In the genomic region with DNA sequence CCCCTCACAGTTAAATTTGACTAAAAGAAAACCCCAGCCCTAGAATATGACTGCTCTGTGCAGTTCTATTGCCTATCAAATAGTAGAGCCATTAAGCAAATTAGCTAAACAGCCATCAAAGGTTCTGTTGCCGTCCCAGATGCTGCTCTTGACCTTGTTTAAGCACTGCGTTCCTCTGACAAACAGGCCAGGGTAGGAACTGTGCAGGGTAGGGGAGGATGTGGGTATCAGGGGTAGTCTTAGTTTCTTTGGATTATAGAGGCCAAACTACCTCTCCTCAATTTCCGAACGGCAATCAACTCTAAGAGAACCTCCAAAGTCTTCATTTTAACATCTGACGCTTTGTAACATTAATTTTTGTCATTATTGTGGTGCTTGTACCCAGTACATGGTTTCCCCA, we compare ENCODE assay signal across 12 mouse cellular contexts. TPM values are rescaled to one million over a fixed set of nuclear protein-coding genes. Genes with fewer than 3 reads are reported as not detected.
A peak's percentile ranks its signal among the peaks of the same experiment; 100 is the strongest.
DNase-seq lines count a peak whose midpoint lies in the region; ATAC-seq lines count a peak whose summit lies in the region.
"Had no signal": no experiment of that assay in that cellular context is flagged by ENCODE, and none has a peak within 500 bp of the region (broad histone marks: within the 10 kb centered on the region; RNA-seq: fewer than 3 reads in every experiment).

No protein-coding gene starts in this region.

- peak overlapping the region; percentile 59; the same call in 1 of the 2 replicates for H3K4me2 ChIP-seq in heart, embryonic 13.5 days
- peak overlapping the region; percentile 26; the same call in 1 of the 2 replicates for H3K4me2 ChIP-seq in limb, embryonic 11.5 days (ENCODE audit: low read depth, severe bottlenecking)
- H3K4me2 ChIP-seq in embryonic facial prominence, embryonic 13.5 days, result peak overlapping the region; percentile 59
- peak overlapping the region; percentile 28; the same call in 1 of the 2 replicates for H3K4me2 ChIP-seq in intestine, embryonic 16.5 days (ENCODE audit: low read depth, low read length)

- DNase-seq in heart, embryonic 10.5 days (ENCODE audit: low spot score), result no peak
- no peak for DNase-seq in limb, embryonic 11.5 days (ENCODE audit: low spot score)
- DNase-seq in limb, embryonic 10.5 days (ENCODE audit: low spot score), result no peak
- DNase-seq in right cerebral cortex, postnatal 36 days (ENCODE audit: low spot score in 2 of 2), result no peak
- no peak for DNase-seq in cerebellum, postnatal 25 days
- DNase-seq: thymus, postnatal 14 days had no signal

- 82% methylated on average over 5 of the region's 5 CpGs for whole genome bisulfite sequencing in heart, embryonic 13.5 days
- 86% methylated on average over 5 of the region's 5 CpGs for WGBS in heart, embryonic 10.5 days
- WGBS in limb, embryonic 11.5 days, result 90% methylated on average over 5 of the region's 5 CpGs
- WGBS in limb, embryonic 10.5 days, result 92% methylated on average over 5 of the region's 5 CpGs
- 86% methylated on average over 5 of the region's 5 CpGs for WGBS in embryonic facial prominence, embryonic 13.5 days
- WGBS in intestine, embryonic 16.5 days, result 87% methylated on average over 5 of the region's 5 CpGs

- no peak overlapping the region for H3K27ac ChIP-seq in heart, embryonic 13.5 days (replicated peaks)
- no peak overlapping the region for H3K27ac ChIP-seq in heart, embryonic 10.5 days
- H3K27ac ChIP-seq in limb, embryonic 11.5 days (replicated peaks; ENCODE audit: low read depth, low read length), result no peak overlapping the region
- H3K27ac ChIP-seq in limb, embryonic 10.5 days, result no peak overlapping the region
- no peak overlapping the region for H3K27ac ChIP-seq in embryonic facial prominence, embryonic 13.5 days
- H3K27ac ChIP-seq in intestine, embryonic 16.5 days (ENCODE audit: low read length), result no peak overlapping the region
- H3K27ac ChIP-seq: forebrain, embryonic 15.5 days; macrophage had no signal

- no peak overlapping the region for H3K9ac ChIP-seq in heart, embryonic 13.5 days
- H3K9ac ChIP-seq in limb, embryonic 11.5 days (ENCODE audit: low read length), result no peak overlapping the region
- no peak overlapping the region for H3K9ac ChIP-seq in embryonic facial prominence, embryonic 13.5 days
- H3K9ac ChIP-seq in intestine, embryonic 16.5 days (ENCODE audit: low read depth, low read length), result no peak overlapping the region
- H3K9ac ChIP-seq: forebrain, embryonic 15.5 days had no signal

- H3K27me3 ChIP-seq in heart, embryonic 13.5 days (replicated peaks), result no peaks in the 10 kb centered on the region; the same call in 1 of the 2 replicates
- no peaks in the 10 kb centered on the region for H3K27me3 ChIP-seq in heart, embryonic 10.5 days (ENCODE audit: insufficient read depth, poor library complexity, severe bottlenecking)
- no peaks in the 10 kb centered on the region for H3K27me3 ChIP-seq in limb, embryonic 11.5 days (ENCODE audit: control insufficient read depth, insufficient read depth, low read length)
- H3K27me3 ChIP-seq in limb, embryonic 10.5 days (ENCODE audit: low read depth, poor library complexity, severe bottlenecking), result no peaks in the 10 kb centered on the region
- H3K27me3 ChIP-seq in embryonic facial prominence, embryonic 13.5 days, result peaks cover 3% of the 10 kb centered on the region; the same call in 1 of the 2 replicates
- H3K27me3 ChIP-seq in intestine, embryonic 16.5 days (replicated peaks; ENCODE audit: control insufficient read depth, insufficient read depth, low read length), result no peaks in the 10 kb centered on the region
- H3K27me3 ChIP-seq: forebrain, embryonic 15.5 days had no signal

- no peaks in the 10 kb centered on the region for H3K9me3 ChIP-seq in heart, embryonic 13.5 days
- H3K9me3 ChIP-seq in heart, embryonic 10.5 days, result no peaks in the 10 kb centered on the region
- H3K9me3 ChIP-seq in limb, embryonic 11.5 days (ENCODE audit: control insufficient read depth, low read length), result no peaks in the 10 kb centered on the region
- no peaks in the 10 kb centered on the region for H3K9me3 ChIP-seq in limb, embryonic 10.5 days (replicated peaks)
- H3K9me3 ChIP-seq in embryonic facial prominence, embryonic 13.5 days, result no peaks in the 10 kb centered on the region
- H3K9me3 ChIP-seq in intestine, embryonic 16.5 days (ENCODE audit: control insufficient read depth, low read length), result no peaks in the 10 kb centered on the region
- H3K9me3 ChIP-seq: forebrain, embryonic 15.5 days had no signal

- no peak for ATAC-seq in heart, embryonic 13.5 days (ENCODE audit: extremely low read depth, insufficient number of reproducible peaks, low FRiP score, low TSS enrichment)
- peak; percentile 35; the same call in 1 of the 2 replicates for ATAC-seq in limb, embryonic 11.5 days (ENCODE audit: insufficient number of reproducible peaks, low FRiP score, low TSS enrichment, low read depth)
- ATAC-seq in embryonic facial prominence, embryonic 13.5 days (ENCODE audit: insufficient number of reproducible peaks, insufficient read depth, low FRiP score, low TSS enrichment, low read depth), result no peak
- no peak for ATAC-seq in intestine, embryonic 16.5 days

- H3K4me1 ChIP-seq in heart, embryonic 13.5 days, result peaks cover 9% of the 10 kb centered on the region
- H3K4me1 ChIP-seq in heart, embryonic 10.5 days, result 0 out of 2 replicates have a peak, but pooled peaks cover 8% of the 10 kb centered on the region
- H3K4me1 ChIP-seq in limb, embryonic 11.5 days (ENCODE audit: control insufficient read depth, insufficient read depth, low read length), result no peaks in the 10 kb centered on the region
- H3K4me1 ChIP-seq in limb, embryonic 10.5 days, result 0 out of 2 replicates have a peak, but pooled peaks cover 3% of the 10 kb centered on the region
- H3K4me1 ChIP-seq in embryonic facial prominence, embryonic 13.5 days, result no peaks in the 10 kb centered on the region
- no peaks in the 10 kb centered on the region for H3K4me1 ChIP-seq in intestine, embryonic 16.5 days (ENCODE audit: control insufficient read depth, insufficient read depth, low read length)
- H3K4me1 ChIP-seq: forebrain, embryonic 15.5 days had no signal

- H3K4me3 ChIP-seq in heart, embryonic 13.5 days, result no peak overlapping the region
- no peak overlapping the region for H3K4me3 ChIP-seq in heart, embryonic 10.5 days
- H3K4me3 ChIP-seq in limb, embryonic 11.5 days (ENCODE audit: low read depth, low read length), result no peak overlapping the region
- H3K4me3 ChIP-seq in limb, embryonic 10.5 days, result no peak overlapping the region
- H3K4me3 ChIP-seq in embryonic facial prominence, embryonic 13.5 days, result no peak overlapping the region
- no peak overlapping the region for H3K4me3 ChIP-seq in intestine, embryonic 16.5 days (ENCODE audit: low read length)

- no peaks in the 10 kb centered on the region for H3K36me3 ChIP-seq in heart, embryonic 13.5 days
- no peaks in the 10 kb centered on the region for H3K36me3 ChIP-seq in heart, embryonic 10.5 days
- H3K36me3 ChIP-seq in limb, embryonic 11.5 days (ENCODE audit: control insufficient read depth, insufficient read depth, low read length), result no peaks in the 10 kb centered on the region
- H3K36me3 ChIP-seq in limb, embryonic 10.5 days, result no peaks in the 10 kb centered on the region
- no peaks in the 10 kb centered on the region for H3K36me3 ChIP-seq in embryonic facial prominence, embryonic 13.5 days
- no peaks in the 10 kb centered on the region for H3K36me3 ChIP-seq in intestine, embryonic 16.5 days (ENCODE audit: control insufficient read depth, insufficient read depth, low read length)
- H3K36me3 ChIP-seq: forebrain, embryonic 15.5 days had no signal

RNA-seq across cellular contexts. Expression of gene 1700028P14Rik, which starts 0.5 kb away (rescaled TPM):
- not detected in 2 replicates for polyA plus RNA-seq in heart, embryonic 13.5 days (2015; fragmentation: Nextera tagmentation; extraction: Ambion mirVana)
- not detected in 2 replicates for polyA plus RNA-seq in heart, embryonic 10.5 days (2016; fragmentation: Nextera tagmentation; extraction: Ambion mirVana)
- polyA plus RNA-seq in limb, embryonic 11.5 days (2014; fragmentation: Nextera tagmentation; extraction: Ambion mirVana), result not detected in 2 replicates
- not detected in 2 replicates for polyA plus RNA-seq in limb, embryonic 10.5 days (2016; fragmentation: Nextera tagmentation; extraction: Ambion mirVana)
- polyA plus RNA-seq in embryonic facial prominence, embryonic 13.5 days (2015; fragmentation: Nextera tagmentation; extraction: Ambion mirVana), result not detected in 2 replicates
- polyA plus RNA-seq in intestine, embryonic 16.5 days (2015; fragmentation: Nextera tagmentation; extraction: Ambion mirVana), result not detected in 2 replicates
- polyA plus RNA-seq: liver, embryonic 11.5 days; macrophage had no signal

RNA-seq across cellular contexts. Expression of gene Ptar1, which starts 34.1 kb away (rescaled TPM):
- polyA plus RNA-seq in heart, embryonic 13.5 days (2015; fragmentation: Nextera tagmentation; extraction: Ambion mirVana), result 3.9 and 4.1 TPM in 2 replicates
- 5.8 and 6.0 TPM in 2 replicates for polyA plus RNA-seq in heart, embryonic 10.5 days (2016; fragmentation: Nextera tagmentation; extraction: Ambion mirVana)
- polyA plus RNA-seq in limb, embryonic 11.5 days (2014; fragmentation: Nextera tagmentation; extraction: Ambion mirVana), result 7.3 and 7.9 TPM in 2 replicates
- 5.0 and 6.2 TPM in 2 replicates for polyA plus RNA-seq in limb, embryonic 10.5 days (2016; fragmentation: Nextera tagmentation; extraction: Ambion mirVana)
- polyA plus RNA-seq in embryonic facial prominence, embryonic 13.5 days (2015; fragmentation: Nextera tagmentation; extraction: Ambion mirVana), result 5.3 and 5.5 TPM in 2 replicates
- 3.3 and 4.1 TPM in 2 replicates for polyA plus RNA-seq in intestine, embryonic 16.5 days (2015; fragmentation: Nextera tagmentation; extraction: Ambion mirVana)
